Mouse (Mus musculus): Measurements from ENCODE around the gene Mad1l1.

Mad1l1 gene

DNA sequence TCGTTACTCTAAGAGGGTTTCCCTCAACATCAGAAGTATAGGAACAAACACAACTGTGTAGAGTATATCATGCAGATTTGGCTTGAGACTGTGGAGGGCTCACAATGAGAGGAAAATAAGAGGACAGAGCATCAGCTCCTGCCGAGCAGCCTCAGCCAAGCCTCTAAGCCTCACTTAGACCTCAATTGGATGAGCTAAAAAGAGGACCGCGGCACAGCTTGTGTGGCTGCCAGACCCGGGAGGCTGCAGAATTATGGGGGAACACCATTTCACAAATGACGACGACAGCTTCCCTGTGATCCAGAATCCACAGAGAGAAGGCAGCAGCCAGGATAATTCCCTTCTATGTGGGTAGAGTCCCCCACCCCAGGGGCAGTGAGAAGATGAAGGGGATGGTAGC is 138.0 kb downstream of the Mad1l1 start:
- no peak for DNase-seq (ENCODE audit: low spot score in 2 of 2)

DNA sequence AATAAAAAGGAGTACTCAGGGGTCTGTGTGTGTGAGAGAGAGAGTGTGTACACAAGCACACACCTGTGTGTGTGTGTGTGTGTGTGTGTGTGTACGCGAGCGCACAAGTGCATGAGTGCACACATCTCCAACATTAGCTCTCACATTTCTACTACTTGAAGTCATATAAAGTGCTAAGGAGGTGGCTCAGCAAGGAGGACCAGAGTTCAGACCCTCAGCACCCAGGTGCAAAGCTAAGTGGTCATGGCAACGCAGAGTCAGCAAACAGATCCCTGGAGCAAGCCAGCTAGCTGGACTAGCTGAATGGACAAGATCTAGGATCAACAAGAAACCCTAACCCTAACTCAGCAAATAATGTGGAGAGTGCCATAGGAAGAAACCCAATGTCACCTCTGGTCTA is 139.0 kb downstream of the Mad1l1 start:
- no peak for DNase-seq (ENCODE audit: low spot score in 2 of 2)

DNA sequence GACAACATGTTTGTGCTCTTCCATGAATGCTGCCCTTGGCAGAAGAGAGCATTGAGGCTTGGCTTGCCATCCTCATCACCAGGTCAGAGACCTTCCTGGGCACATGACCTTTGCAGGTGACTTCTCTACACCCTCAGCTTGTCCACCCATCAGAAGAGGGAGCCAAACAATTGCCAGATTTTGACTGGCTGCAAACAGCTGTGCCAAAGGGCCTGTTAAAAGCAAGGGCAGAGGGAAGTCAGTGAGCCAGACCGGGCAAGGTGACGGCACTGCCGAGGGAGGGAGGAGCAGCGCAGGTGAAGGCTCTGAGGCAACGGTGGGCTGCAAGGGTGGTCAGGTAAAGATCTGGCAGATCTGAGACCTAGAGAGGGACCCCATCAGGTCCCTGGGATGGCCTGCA is 141.3 kb downstream of the Mad1l1 start:
- no peak for DNase-seq (ENCODE audit: low spot score in 2 of 2)

- DNase-seq (ENCODE audit: low spot score in 2 of 2): no peak
Measured at GRCm38 (mm10) chr5:140178058-140178690, 143.2 kb downstream of the Mad1l1 start.

- no peak for DNase-seq (ENCODE audit: low spot score in 2 of 2)
Measured at GRCm38 (mm10) chr5:140177582-140177981, 143.8 kb downstream of the Mad1l1 start.

- DNase-seq (ENCODE audit: low spot score in 2 of 2): no peak
Measured at GRCm38 (mm10) chr5:140176370-140176769, 145.0 kb downstream of the Mad1l1 start.

DNA sequence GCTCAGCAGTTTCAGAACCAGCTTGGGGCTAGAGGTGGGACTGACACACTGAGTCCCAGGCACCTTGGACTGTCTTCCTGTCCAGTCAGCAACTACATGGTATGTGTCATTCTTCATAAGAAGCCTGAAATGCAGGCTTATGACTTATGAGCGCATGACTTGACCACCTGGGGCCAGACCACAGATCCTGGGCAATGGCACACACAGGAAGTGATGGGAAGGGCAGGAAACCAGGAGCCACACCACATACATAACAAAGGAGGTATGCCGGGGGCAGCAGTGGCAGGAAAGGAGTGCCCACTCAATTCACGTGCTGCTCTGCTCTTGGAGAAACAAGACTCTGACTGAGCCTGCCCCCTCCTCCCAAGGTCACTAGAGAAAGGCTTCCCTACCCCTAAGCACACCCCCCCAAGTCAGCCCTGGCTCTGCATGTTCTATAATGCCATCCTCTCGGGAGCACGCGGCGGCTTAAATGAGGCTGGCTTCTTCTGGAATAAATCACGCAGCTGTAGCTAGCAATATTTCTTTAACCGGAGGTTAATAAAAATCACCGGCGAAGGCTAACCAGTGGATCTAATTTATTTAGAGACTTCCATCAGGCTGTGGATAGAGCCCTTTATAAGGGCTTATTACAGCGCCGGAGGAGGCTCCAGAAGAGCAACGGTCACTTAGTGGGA is 146.4 kb downstream of the Mad1l1 start:
- no peak for DNase-seq (ENCODE audit: low spot score in 2 of 2)

DNA sequence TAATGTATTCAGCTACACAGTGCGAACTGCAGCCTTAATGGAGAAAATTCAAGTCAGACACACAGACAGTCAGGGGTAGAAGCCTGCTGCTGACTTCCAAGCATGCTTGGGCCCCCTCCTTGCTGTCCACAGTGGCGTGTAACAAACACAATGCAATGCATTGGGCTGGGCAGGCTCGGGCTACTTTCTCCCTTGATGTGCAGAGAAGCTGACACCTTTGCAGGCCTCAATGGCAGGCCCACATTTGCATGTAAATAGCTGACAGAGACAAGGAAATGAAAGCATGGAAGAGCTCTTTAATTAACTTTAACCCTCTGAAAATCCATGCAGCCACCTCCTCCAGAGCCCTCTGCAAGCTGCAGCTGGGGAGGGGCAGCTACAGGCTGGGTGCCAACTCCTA is 147.3 kb downstream of the Mad1l1 start:
- DNase-seq (ENCODE audit: low spot score in 2 of 2): no peak

DNA sequence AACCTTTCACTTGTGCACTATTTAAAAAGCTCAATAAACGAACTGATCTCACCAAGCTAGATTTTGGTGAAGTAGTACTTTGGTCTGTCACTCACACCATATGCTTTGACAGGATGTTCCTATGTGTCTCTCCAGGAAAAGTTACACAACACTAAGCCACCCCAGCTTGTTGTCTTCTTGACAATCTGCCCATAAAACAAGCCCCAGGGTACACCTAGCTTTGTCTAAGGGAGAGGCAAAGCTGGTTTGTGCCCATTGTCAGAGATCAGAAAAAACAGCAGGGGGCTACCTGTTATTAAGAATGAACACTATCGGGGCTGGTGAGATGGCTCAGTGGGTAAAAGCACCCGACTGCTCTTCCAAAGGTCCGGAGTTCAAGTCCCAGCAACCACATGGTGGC is 148.2 kb downstream of the Mad1l1 start:
- DNase-seq (ENCODE audit: low spot score in 2 of 2): no peak

DNA sequence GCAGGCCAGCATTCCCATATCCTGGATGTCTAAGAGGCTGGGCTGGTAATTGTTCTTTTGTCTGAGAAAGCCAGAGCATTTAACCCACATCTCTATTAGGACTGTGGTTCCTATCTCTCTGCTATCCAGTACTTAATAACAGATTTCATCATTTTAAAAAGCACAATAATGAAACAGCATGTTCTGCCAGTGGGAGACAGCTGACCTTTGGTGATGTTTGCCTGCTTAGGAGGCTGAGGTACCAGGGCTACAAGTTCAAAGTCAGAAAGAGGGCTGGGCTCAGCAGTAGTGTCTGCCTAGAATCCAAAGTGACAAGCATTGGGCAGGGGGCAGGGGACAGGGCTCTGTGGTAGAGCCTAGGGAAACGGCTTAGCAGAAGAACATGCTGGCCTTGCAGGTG is 149.6 kb downstream of the Mad1l1 start:
- DNase-seq (ENCODE audit: low spot score in 2 of 2): no peak

DNA sequence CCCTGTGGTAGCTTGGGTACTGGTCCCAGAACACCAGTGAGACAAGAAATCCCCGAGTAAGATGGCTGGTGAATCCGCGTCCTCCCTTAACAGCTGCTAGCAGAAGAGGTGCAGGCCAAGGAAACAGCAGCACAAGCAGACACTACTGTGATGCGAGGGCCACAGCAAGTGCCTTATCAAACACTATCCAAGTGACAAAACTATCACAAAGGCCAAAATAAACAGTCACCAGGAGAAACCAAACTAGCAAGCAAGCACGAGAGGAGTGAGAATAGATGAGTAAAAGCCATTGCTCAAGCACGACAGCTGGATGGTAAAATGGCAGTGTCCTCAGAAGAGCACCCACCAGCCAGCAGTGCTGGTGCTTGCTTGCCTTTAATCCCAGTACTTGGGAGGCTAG is 153.8 kb downstream of the Mad1l1 start:
- DNase-seq (ENCODE audit: low spot score in 2 of 2): no peak

DNA sequence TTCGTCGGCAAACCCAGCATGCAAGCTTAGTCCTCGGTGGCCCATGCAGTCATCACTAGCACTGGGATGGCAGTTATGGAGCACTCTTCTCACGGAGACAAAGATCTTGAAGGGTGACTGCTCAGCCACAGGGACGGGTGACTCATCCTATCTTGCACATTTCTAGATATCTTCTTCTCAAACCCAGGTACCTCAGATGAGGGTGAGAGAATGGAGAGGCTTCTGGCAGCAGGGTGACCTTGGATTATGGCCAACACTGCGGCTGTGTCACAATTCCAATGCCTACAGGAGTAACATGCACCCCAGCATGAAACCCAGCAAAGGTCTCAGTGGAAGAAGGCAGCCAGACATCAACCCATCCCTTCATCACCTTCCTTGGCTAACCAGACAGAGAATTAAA is 154.3 kb downstream of the Mad1l1 start:
- DNase-seq (ENCODE audit: low spot score in 2 of 2): no peak

DNA sequence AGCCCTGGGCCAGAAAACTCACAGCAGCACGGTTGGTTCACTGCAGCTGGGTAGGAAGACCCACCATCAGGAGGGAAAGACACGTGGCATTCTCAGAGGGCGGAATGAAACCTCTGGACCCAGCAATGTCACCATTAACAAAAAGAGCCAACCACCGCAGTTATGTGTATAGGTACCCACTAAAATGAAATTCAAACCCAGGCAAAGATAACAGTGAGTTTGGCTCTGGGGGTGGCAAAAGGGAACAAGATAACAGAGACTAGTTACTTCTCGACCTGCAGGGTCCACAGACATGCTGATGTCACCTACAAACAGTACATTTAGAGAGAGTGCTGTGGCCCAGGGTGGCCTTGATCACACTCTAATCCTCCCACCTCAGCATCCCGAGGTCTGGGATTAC is 157.4 kb downstream of the Mad1l1 start:
- DNase-seq (ENCODE audit: low spot score in 2 of 2): no peak

DNA sequence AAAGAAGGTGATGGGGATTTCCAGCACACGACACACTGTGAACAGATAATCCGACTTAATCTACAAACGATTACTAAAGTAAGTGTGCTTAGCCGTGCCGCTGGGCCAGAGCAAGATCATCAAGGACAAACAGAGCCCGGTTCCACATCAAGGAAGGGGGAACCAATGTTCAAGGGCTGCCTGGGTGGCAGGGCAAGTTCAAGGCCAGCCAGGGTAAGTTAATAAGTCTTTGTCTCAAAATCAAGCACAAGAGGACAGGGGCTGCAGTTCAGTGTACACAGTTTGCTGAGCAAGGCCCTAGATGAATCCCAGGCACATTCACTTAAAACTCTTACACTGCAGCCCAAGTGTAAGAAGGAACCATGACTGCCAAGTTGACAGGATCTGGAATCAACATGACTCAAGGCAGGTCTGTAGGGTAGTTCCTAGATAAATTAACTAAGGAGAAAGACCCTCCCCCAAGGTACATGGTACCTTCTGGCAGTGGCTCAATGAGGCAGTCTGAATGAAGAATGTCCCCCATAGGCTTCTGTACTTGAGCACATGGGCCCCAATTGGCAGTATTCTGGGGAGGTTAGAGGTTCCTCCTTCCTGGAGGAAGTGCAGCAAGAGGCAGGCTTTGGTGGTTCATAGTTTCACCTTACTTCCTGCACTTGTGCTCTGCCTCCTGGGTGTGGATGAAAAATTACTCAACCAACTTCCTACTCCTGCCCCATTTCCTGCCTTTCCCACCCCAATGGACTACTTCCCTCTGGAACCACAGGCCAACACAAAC is 159.1 kb downstream of the Mad1l1 start:
- DNase-seq (ENCODE audit: low spot score in 2 of 2): no peak

- DNase-seq (ENCODE audit: low spot score in 2 of 2): no peak
Measured at GRCm38 (mm10) chr5:140159007-140159406, 162.3 kb downstream of the Mad1l1 start.

GRCm38 (mm10) chr5:140157886-140158627 is 163.3 kb downstream of the Mad1l1 start:
- no peak for DNase-seq (ENCODE audit: low spot score in 2 of 2)

- no peak for DNase-seq (ENCODE audit: low spot score in 2 of 2)
Measured at GRCm38 (mm10) chr5:140154166-140154565, 167.2 kb downstream of the Mad1l1 start.

DNA sequence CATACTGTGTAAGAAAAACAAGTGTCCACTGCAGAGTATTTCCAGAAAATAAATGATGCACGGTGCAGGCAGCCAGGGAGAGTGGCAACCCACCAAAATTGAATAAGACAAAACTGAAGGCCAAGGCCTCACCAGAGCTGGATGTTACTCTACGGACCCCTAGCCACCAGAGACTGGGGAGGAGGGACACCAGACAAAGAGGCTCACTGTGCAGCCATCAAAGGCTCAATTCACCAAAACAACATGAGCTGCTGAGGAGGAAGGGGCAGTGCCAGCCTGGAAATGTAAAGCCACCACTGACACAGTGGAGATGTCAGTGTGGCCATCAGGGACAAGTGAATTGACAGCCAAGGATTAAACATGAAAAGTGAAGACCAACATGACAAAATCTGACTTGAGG is 169.5 kb downstream of the Mad1l1 start:
- DNase-seq (ENCODE audit: low spot score in 2 of 2): no peak

- DNase-seq (ENCODE audit: low spot score in 2 of 2): peak; percentile 8 to 21
Measured at GRCm38 (mm10) chr5:140151180-140151579, 170.2 kb downstream of the Mad1l1 start.

GRCm38 (mm10) chr5:140150694-140151093 is 170.7 kb downstream of the Mad1l1 start:
- DNase-seq (ENCODE audit: low spot score in 2 of 2): no peak

DNA sequence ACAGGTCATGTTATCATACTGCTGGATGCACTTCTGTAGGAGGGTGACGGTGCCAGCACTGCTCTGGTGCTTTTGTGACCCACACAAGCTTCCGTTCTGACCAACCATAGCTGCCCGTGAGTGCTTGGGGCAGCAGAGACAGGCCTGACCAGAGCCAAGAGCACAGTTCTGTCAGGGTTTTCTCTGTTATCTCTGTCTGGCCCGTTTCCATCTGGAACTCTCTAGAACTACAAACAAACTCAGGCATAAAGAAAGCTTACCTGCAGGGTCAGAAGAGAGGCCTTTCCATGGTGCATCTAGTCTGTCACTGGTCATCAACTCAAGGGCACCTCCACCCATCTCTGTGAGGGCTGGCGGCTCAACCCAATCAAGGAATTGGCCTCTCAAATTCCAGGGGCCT is 171.2 kb downstream of the Mad1l1 start:
- no peak for DNase-seq (ENCODE audit: low spot score in 2 of 2)

- no peak for DNase-seq (ENCODE audit: low spot score in 2 of 2)
Measured at GRCm38 (mm10) chr5:140149298-140149697, 172.1 kb downstream of the Mad1l1 start.
